Mouse (Mus musculus) midbrain, embryonic 16.5 days (tissue): ENCODE measurements at regions not wholly inside any gene's neighbourhood (a gene's known extent, or its start where the extent isn't known, plus 50 kb on each side); places are given as distances from the start of the nearest gene placed in this dataset.

Experiments
- ATAC-seq: fragments of 200-750 bp; cut with Nextera tagmentation; 2 replicates; pipeline ENCODE4 v1.8.0; 2017; ENCODE audit warnings: moderate TSS enrichment
- H3K27ac ChIP-seq: fragments of 300-500 bp; sonication (generic); 2 replicates; pipeline ENCODE4 v1.5.1; 2014; ENCODE audit warnings: mild to moderate bottlenecking, low read length, mixed read lengths
- H3K27me3 ChIP-seq: fragments of 300-500 bp; sonication (generic); 2 replicates; pipeline ENCODE4 v1.6.1; 2014; ENCODE audit warnings: low read depth, low read length, mixed read lengths; ENCODE audit not compliant: control insufficient read depth, insufficient read depth
- H3K36me3 ChIP-seq: fragments of 300-500 bp; sonication (generic); 2 replicates; pipeline ENCODE4 v1.6.1; 2014; ENCODE audit warnings: mild to moderate bottlenecking, low read length, moderate library complexity, mixed read lengths; ENCODE audit not compliant: control insufficient read depth, insufficient read depth
- H3K4me1 ChIP-seq: fragments of 300-500 bp; sonication (generic); 2 replicates; pipeline ENCODE4 v1.6.1; 2014; ENCODE audit warnings: mild to moderate bottlenecking, low read length, mixed read lengths; ENCODE audit not compliant: control insufficient read depth, insufficient read depth
- H3K4me2 ChIP-seq: fragments of 300-500 bp; sonication (generic); 2 replicates; pipeline ENCODE4 v1.6.1; 2014; ENCODE audit warnings: mild to moderate bottlenecking, low read length, mixed read lengths
- H3K4me3 ChIP-seq: fragments of 300-500 bp; sonication (generic); 2 replicates; pipeline ENCODE4 v1.5.1; 2014; ENCODE audit warnings: low read depth, mild to moderate bottlenecking, low read length, moderate library complexity, mixed read lengths
- H3K9ac ChIP-seq: fragments of 300-500 bp; sonication (generic); 2 replicates; pipeline ENCODE4 v1.6.1; 2014; ENCODE audit warnings: low read depth, low read length, mixed read lengths
- H3K9me3 ChIP-seq: fragments of 300-500 bp; sonication (generic); replicated peaks from 2 replicates; pipeline ENCODE4 v1.6.1; 2014; ENCODE audit warnings: mild to moderate bottlenecking, low read length, mixed read lengths; ENCODE audit not compliant: control insufficient read depth, poor library complexity, severe bottlenecking
- WGBS: fragments of 180-500 bp; shearing (Covaris S2); extraction: QIAGEN DNeasy Blood & Tissue Kit; methylation state at CpG from one replicate; pipeline ENCODE4 v1.1.7; 2014; 5-methylcytosine and 5-hydroxymethylcytosine counted together

- Histone ChIP-seq H3K4me3 (no peak overlapping the region), H3K9ac (no peak overlapping the region), H3K4me1 (no peaks in the 10 kb centered on the region), H3K27ac (no peak overlapping the region), H3K4me2 (no peak overlapping the region), H3K27me3 (no peaks in the 10 kb centered on the region), H3K36me3 (no peaks in the 10 kb centered on the region), H3K9me3 (no peaks in the 10 kb centered on the region)
- 61% methylated on average over 8 of the region's 8 CpGs for WGBS
- ATAC-seq: no peak
These were observed 107.7 kb downstream of the Far1 start for GRCm38 (mm10) chr7:113621316-113621715.

- no peak for ATAC-seq
- WGBS: 67% methylated on average over 13 of the region's 13 CpGs
- Histone ChIP-seq H3K27me3 (no peaks in the 10 kb centered on the region), H3K9ac (no peak overlapping the region), H3K27ac (no peak overlapping the region), H3K4me3 (no peak overlapping the region), H3K4me2 (no peak overlapping the region), H3K9me3 (no peaks in the 10 kb centered on the region), H3K4me1 (no peaks in the 10 kb centered on the region), H3K36me3 (no peaks in the 10 kb centered on the region)
These were observed 108.4 kb downstream of the Far1 start for GRCm38 (mm10) chr7:113621898-113622510.

- no peak overlapping the region for H3K4me2 ChIP-seq
- no peaks in the 10 kb centered on the region for H3K36me3 ChIP-seq
- H3K4me1 ChIP-seq: no peaks in the 10 kb centered on the region
- WGBS: 92% methylated on average over 4 of the region's 4 CpGs
- H3K9me3 ChIP-seq: no peaks in the 10 kb centered on the region
- H3K4me3 ChIP-seq: no peak overlapping the region
- no peak overlapping the region for H3K9ac ChIP-seq
- H3K27me3 ChIP-seq: no peaks in the 10 kb centered on the region
- ATAC-seq: no peak
- no peak overlapping the region for H3K27ac ChIP-seq
These were observed 109.7 kb downstream of the Far1 start for GRCm38 (mm10) chr7:113623296-113623695.

GRCm38 (mm10) chr7:113623962-113624361 is 110.3 kb downstream of the Far1 start:
- 91% methylated on average over 6 of the region's 6 CpGs for WGBS
- H3K27ac ChIP-seq: no peak overlapping the region
- ATAC-seq: no peak

GRCm38 (mm10) chr7:113626734-113627133 is 113.1 kb downstream of the Far1 start:
- no peak overlapping the region for H3K4me2 ChIP-seq
- ATAC-seq: no peak
- H3K9me3 ChIP-seq: no peaks in the 10 kb centered on the region
- H3K27ac ChIP-seq: no peak overlapping the region
- H3K27me3 ChIP-seq: no peaks in the 10 kb centered on the region
- H3K4me3 ChIP-seq: no peak overlapping the region
- H3K9ac ChIP-seq: no peak overlapping the region
- no peaks in the 10 kb centered on the region for H3K36me3 ChIP-seq
- H3K4me1 ChIP-seq: no peaks in the 10 kb centered on the region

More at GRCm38 (mm10) chr7:113623962-113624361, 110.3 kb downstream of the Far1 start:
- H3K4me2 ChIP-seq: no peak overlapping the region
- no peaks in the 10 kb centered on the region for H3K9me3 ChIP-seq
- H3K36me3 ChIP-seq: no peaks in the 10 kb centered on the region
- H3K4me3 ChIP-seq: no peak overlapping the region
- H3K27me3 ChIP-seq: no peaks in the 10 kb centered on the region
- H3K4me1 ChIP-seq: no peaks in the 10 kb centered on the region
- H3K9ac ChIP-seq: no peak overlapping the region

GRCm38 (mm10) chr7:113637011-113637600 is 123.5 kb downstream of the Far1 start:
- no peak for ATAC-seq
- H3K27ac ChIP-seq: no peak overlapping the region
- 89% methylated on average over 4 of the region's 4 CpGs for WGBS

GRCm38 (mm10) chr7:113638098-113638497 is 124.5 kb downstream of the Far1 start:
- Histone ChIP-seq H3K36me3 (no peaks in the 10 kb centered on the region), H3K9me3 (no peaks in the 10 kb centered on the region), H3K27ac (no peak overlapping the region), H3K9ac (no peak overlapping the region), H3K4me3 (no peak overlapping the region), H3K4me1 (no peaks in the 10 kb centered on the region), H3K4me2 (no peak overlapping the region), H3K27me3 (no peaks in the 10 kb centered on the region)
- no peak for ATAC-seq
- WGBS: 54% methylated on average over 6 of the region's 6 CpGs

More at GRCm38 (mm10) chr7:113637011-113637600, 123.5 kb downstream of the Far1 start:
- Histone ChIP-seq H3K9ac (no peak overlapping the region), H3K9me3 (no peaks in the 10 kb centered on the region), H3K36me3 (no peaks in the 10 kb centered on the region), H3K4me1 (no peaks in the 10 kb centered on the region), H3K27me3 (no peaks in the 10 kb centered on the region), H3K4me3 (no peak overlapping the region), H3K4me2 (no peak overlapping the region)

- no peaks in the 10 kb centered on the region for H3K36me3 ChIP-seq
- no peak overlapping the region for H3K4me2 ChIP-seq
- H3K9ac ChIP-seq: no peak overlapping the region
- no peak for ATAC-seq
- H3K27ac ChIP-seq: no peak overlapping the region
- H3K4me1 ChIP-seq: no peaks in the 10 kb centered on the region
- no peaks in the 10 kb centered on the region for H3K27me3 ChIP-seq
- WGBS: 27% methylated on average over 7 of the region's 7 CpGs
- no peak overlapping the region for H3K4me3 ChIP-seq
- no peaks in the 10 kb centered on the region for H3K9me3 ChIP-seq
These were observed 123.3 kb upstream of the Spon1 start for GRCm38 (mm10) chr7:113642540-113642939.

GRCm38 (mm10) chr7:113650631-113651030 is 115.2 kb upstream of the Spon1 start:
- Histone ChIP-seq H3K9me3 (no peaks in the 10 kb centered on the region), H3K27me3 (no peaks in the 10 kb centered on the region), H3K4me1 (no peaks in the 10 kb centered on the region), H3K4me2 (no peak overlapping the region), H3K36me3 (no peaks in the 10 kb centered on the region), H3K4me3 (no peak overlapping the region), H3K27ac (no peak overlapping the region), H3K9ac (no peak overlapping the region)
- WGBS: 58% methylated on average over 2 of the region's 2 CpGs
- no peak for ATAC-seq
